Mouse (Mus musculus) liver, adult 2 months (tissue): ENCODE results near the gene Defb7. TPM values are rescaled to one million over a fixed set of nuclear protein-coding genes. Genes with fewer than 3 reads are reported as not detected.

Experiments
- DNase-seq: peaks from one replicate; pipeline ENCODE4 v3.0.0-alpha.2; 2011; ENCODE audit warnings: low read depth, low spot score; ENCODE audit errors: extremely low read depth
- H3K27ac ChIP-seq: fragments of 200-500 bp; replicated peaks from 2 replicates; pipeline ENCODE4 v1.5.1; 2012; ENCODE audit warnings: low read depth, mild to moderate bottlenecking, control low read depth, inconsistent platforms, low read length; ENCODE audit not compliant: insufficient read depth
- H3K27me3 ChIP-seq: fragments of 200-500 bp; 2 replicates; pipeline ENCODE4 v1.6.1; 2012; ENCODE audit warnings: mild to moderate bottlenecking, moderate library complexity, low read length, inconsistent platforms; ENCODE audit not compliant: control insufficient read depth, insufficient read depth
- H3K36me3 ChIP-seq: fragments of 200-500 bp; 2 replicates; pipeline ENCODE4 v1.6.1; 2012; ENCODE audit warnings: low read length, inconsistent platforms; ENCODE audit not compliant: control insufficient read depth, insufficient read depth
- H3K4me1 ChIP-seq: fragments of 200-500 bp; 2 replicates; pipeline ENCODE4 v1.6.1; 2011; ENCODE audit warnings: low read length; ENCODE audit not compliant: control insufficient read depth, insufficient read depth
- H3K4me3 ChIP-seq: fragments of 200-500 bp; 2 replicates; pipeline ENCODE4 v1.5.1; 2011; ENCODE audit warnings: low read depth, mild to moderate bottlenecking, control low read depth, low read length, moderate library complexity; ENCODE audit not compliant: insufficient read depth
- H3K79me2 ChIP-seq: fragments of 200-500 bp; 2 replicates; pipeline ENCODE4 v1.6.1; 2012; ENCODE audit warnings: inconsistent platforms, mild to moderate bottlenecking, low read length, moderate library complexity; ENCODE audit not compliant: control insufficient read depth, insufficient read depth
- H3K9ac ChIP-seq: fragments of 200-500 bp; 2 replicates; pipeline ENCODE4 v1.6.1; 2012; ENCODE audit warnings: low read depth, mild to moderate bottlenecking, control low read depth, inconsistent platforms, low read length
- CTCF ChIP-seq: fragments of 200-500 bp; IDR thresholded peaks from 2 replicates; pipeline ENCODE4 v1.5.1; 2011; ENCODE audit warnings: low read depth, low read length, control low read depth
- POLR2A ChIP-seq: fragments of 200-500 bp; IDR thresholded peaks from 2 replicates; pipeline ENCODE4 v1.6.1; 2011; ENCODE audit warnings: low read length, control low read depth; ENCODE audit not compliant: insufficient read depth; ENCODE audit errors: extremely low read depth
- WGBS: fragments of 180-500 bp; shearing (Covaris S2); methylation state at CpG from one replicate; pipeline ENCODE4 v1.1.7; 2018; 5-methylcytosine and 5-hydroxymethylcytosine counted together
- polyA plus RNA-seq: library from polyadenylated mRNA; depleted of rRNA; stranded (reverse); fragments of >200 nt; gene quantifications from 2 replicates; pipeline ENCODE4 v1.2.3, GENCODE M21; 2012; rRNA removed
- total RNA-seq: library from RNA; depleted of rRNA; stranded (reverse); fragments of >200 nt; gene quantifications from 2 replicates; pipeline ENCODE4 v1.2.3, GENCODE M21; 2014; rRNA removed

Gene Defb7
- total and polyA plus RNA-seq, 2 experiments = not detected

- H3K27me3 ChIP-seq = no peaks in the 10 kb centered on the region; the same call in 1 of the 2 replicates
- no peaks in the 10 kb centered on the region for H3K36me3 ChIP-seq
- no peaks in the 10 kb centered on the region for H3K4me1 ChIP-seq
- no peak for DNase-seq
- no peak overlapping the region for H3K4me3 ChIP-seq
- 62% methylated on average over 1 of the region's 1 CpGs for WGBS
- no peak overlapping the region for H3K27ac ChIP-seq
- no peak overlapping the region for H3K9ac ChIP-seq
- H3K79me2 ChIP-seq = no peaks in the 10 kb centered on the region
- no peak for TF ChIP-seq POLR2A
- TF ChIP-seq CTCF = no peak
These were observed 45.5 kb downstream of the Defb7 start for GRCm38 (mm10) chr8:19540376-19540775.

Other genes starting within 250 kb of the Defb7 start
- not detected in 2 replicates for gene Defb5, start 247.5 kb upstream of the Defb7 start, total RNA-seq
- not detected in 2 replicates for gene Defb5, start 247.5 kb upstream of the Defb7 start, polyA plus RNA-seq
- not detected in 2 replicates for gene Defb3, start 201.7 kb upstream of the Defb7 start, total RNA-seq
- not detected in 2 replicates for gene Defb3, start 201.7 kb upstream of the Defb7 start, polyA plus RNA-seq
- not detected in 2 replicates for gene Defb8, start 47.5 kb upstream of the Defb7 start, total RNA-seq
- gene Defb8, start 47.5 kb upstream of the Defb7 start, polyA plus RNA-seq = not detected in 2 replicates
- 0.09 TPM in 1 of 2 replicates, not detected in the other for gene 4930467E23Rik, start 234.5 kb downstream of the Defb7 start, total RNA-seq
- not detected in 2 replicates for gene 4930467E23Rik, start 234.5 kb downstream of the Defb7 start, polyA plus RNA-seq